Mouse (Mus musculus): ENCODE data around the gene Nell1. TPM values are rescaled to one million over a fixed set of nuclear protein-coding genes. Genes with fewer than 3 reads are reported as not detected.

The Nell1 gene
- polyA plus RNA-seq, 1 experiment: 0.72 TPM

DNA sequence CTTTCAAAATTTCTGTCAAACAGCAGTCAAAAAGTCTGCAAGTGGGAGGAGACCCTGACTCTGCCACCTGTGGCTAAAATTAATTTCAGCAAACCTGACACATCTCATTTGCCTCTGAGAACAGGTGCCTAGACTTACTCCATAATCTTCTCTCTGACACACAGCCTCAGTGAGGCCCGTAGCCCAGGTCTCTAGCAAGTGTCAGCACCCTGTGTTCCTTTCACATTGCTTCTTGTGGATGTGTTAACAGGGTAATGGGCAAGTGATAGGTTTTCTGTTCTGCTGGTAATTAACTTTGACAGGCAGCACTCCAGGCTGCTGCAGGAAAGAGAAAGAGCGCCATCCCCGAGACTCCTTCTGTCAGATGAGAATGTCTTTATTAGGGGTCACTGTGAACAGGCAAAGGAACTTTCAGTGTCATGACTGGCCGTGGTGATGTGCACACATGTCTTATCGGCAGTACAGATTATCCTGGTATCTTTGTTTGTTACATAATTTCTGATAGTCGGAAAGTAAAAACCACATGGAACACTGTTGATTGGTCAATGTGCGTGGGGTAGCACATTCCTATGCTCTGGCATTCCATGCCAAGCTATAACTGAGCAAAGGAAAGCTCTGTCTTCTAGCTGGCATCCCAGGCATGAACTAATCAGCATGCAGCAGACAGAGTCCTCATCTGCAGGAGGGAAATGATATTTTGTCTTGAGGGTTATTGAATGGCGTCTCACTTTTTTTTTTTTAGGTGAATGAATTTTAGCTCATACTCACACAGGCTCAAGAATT is 614.2 kb downstream of the Nell1 start:
- no peaks in the 10 kb centered on the region for H3K4me1 ChIP-seq (ENCODE audit: control insufficient read depth, insufficient read depth, low read length)
- H3K4me3 ChIP-seq (ENCODE audit: insufficient read depth, low read length): no peak overlapping the region
- TF ChIP-seq CTCF (IDR thresholded peaks at IDR 0.05; ENCODE audit: borderline replicate concordance, insufficient read depth, low read length) (no peak), POLR2A (IDR thresholded peaks at IDR 0.05; ENCODE audit: low read depth, low read length) (no peak)
- H3K27ac ChIP-seq (ENCODE audit: insufficient read depth, low read length): no peak overlapping the region

DNA sequence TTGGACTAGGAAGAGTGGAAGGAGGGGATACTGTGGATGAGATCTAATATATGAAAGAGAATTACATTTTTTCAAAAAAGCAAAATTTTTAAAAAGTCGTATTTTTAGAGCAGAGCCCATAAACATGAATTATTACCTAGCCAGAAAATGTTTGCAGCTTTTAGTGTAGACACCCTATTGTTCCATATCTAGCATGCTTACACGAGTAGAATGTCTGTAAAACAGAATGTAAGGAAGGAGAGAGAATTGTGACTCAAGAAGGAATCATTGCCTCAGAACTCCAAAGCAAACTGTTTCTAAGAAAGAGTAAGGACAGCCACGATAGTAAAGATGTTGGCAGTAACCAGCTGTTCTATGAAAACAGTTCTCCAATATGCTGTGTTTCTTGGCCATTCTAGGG is 624.2 kb downstream of the Nell1 start, which contains the start of gene 4933405O20Rik:
4933405O20Rik (plus strand) TSS at position 301 of the 400 bp plus-strand sequence.
- TF ChIP-seq CTCF (IDR thresholded peaks at IDR 0.05; ENCODE audit: borderline replicate concordance, insufficient read depth, low read length): no peak
- TF ChIP-seq POLR2A (IDR thresholded peaks at IDR 0.05; ENCODE audit: low read depth, low read length): no peak
- Histone ChIP-seq H3K4me1 (ENCODE audit: control insufficient read depth, insufficient read depth, low read length) (peaks cover 2% of the 10 kb centered on the region; the same call in 1 of the 2 replicates), H3K4me3 (ENCODE audit: insufficient read depth, low read length) (no peak within 1 kb of the TSS), H3K27ac (ENCODE audit: insufficient read depth, low read length) (no peak within 1 kb of the TSS)

DNA sequence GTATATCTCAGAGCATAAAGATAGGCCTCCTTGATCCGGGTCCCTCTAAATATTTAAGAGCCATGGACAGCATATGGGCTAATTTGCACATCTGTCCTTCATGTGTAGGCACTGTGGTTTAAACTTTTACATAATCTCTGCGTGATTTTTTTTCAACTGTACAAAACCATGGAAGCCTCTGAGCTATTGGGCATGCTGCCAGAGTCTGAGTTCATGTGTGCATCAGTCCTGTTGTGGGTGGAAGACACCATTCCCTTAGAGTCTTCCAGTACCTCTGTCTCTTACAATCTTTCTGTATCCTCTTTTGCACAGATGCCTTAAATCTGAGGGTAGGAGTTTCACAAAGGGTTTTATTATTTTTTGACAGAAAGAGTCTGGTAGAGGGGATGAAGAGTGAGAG is 639.4 kb downstream of the Nell1 start:
- H3K4me1 ChIP-seq (ENCODE audit: control insufficient read depth, insufficient read depth, low read length): no peaks in the 10 kb centered on the region; the same call in 1 of the 2 replicates
- TF ChIP-seq CTCF (IDR thresholded peaks at IDR 0.05; ENCODE audit: borderline replicate concordance, insufficient read depth, low read length) (no peak), POLR2A (IDR thresholded peaks at IDR 0.05; ENCODE audit: low read depth, low read length) (no peak)

DNA sequence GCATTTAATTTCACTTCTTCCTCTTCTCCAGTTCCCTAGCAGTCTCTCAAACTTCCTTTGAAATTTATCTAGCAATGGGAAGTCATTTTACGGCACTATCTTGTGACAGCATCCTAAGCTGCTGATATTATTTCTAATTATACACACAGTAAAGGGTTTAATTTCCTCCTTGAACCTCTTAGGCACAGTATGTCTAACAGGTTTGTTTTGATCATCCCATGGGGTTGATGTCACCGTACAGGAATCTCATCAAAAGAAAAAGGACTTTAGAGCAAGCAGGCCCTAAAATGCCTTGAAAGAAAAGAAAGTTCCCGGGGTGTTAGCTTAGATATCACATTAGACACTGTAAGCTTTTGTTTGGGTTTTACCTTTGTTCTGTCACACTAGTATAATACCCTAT is 654.5 kb downstream of the Nell1 start:
- Histone ChIP-seq H3K4me1 (ENCODE audit: control insufficient read depth, insufficient read depth, low read length) (no peaks in the 10 kb centered on the region), H3K4me3 (ENCODE audit: insufficient read depth, low read length) (no peak overlapping the region), H3K27ac (ENCODE audit: insufficient read depth, low read length) (no peak overlapping the region)
- TF ChIP-seq POLR2A (IDR thresholded peaks at IDR 0.05; ENCODE audit: low read depth, low read length) (no peak), CTCF (IDR thresholded peaks at IDR 0.05; ENCODE audit: borderline replicate concordance, insufficient read depth, low read length) (no peak)

More for the DNA sequence above, 639.4 kb downstream of the Nell1 start:
- no peak overlapping the region for H3K27ac ChIP-seq (ENCODE audit: insufficient read depth, low read length)
- H3K4me3 ChIP-seq (ENCODE audit: insufficient read depth, low read length): no peak overlapping the region

DNA sequence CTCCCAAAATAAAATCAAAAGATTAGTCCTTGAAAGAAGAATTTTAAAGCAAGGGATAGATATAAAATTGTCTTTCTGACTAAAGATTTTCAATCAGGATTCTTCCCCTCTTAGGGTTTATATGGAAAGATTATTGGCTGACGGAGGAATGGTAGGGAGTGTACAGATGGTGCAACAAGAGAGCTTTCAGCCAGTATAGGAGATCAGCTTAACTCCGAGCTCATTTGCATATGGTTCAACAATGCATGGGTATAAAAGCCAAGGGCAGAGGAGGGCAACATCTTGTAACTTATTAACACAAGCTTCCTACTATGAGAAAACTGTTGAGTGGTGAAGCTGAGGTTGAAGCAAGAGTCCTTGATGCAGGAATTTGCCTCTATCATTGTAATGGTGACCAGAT is 658.5 kb downstream of the Nell1 start:
- H3K4me3 ChIP-seq (ENCODE audit: insufficient read depth, low read length): no peak overlapping the region
- TF ChIP-seq CTCF (IDR thresholded peaks at IDR 0.05; ENCODE audit: borderline replicate concordance, insufficient read depth, low read length): no peak
- TF ChIP-seq POLR2A (IDR thresholded peaks at IDR 0.05; ENCODE audit: low read depth, low read length): no peak
- no peak overlapping the region for H3K27ac ChIP-seq (ENCODE audit: insufficient read depth, low read length)
- H3K4me1 ChIP-seq (ENCODE audit: control insufficient read depth, insufficient read depth, low read length): no peaks in the 10 kb centered on the region

DNA sequence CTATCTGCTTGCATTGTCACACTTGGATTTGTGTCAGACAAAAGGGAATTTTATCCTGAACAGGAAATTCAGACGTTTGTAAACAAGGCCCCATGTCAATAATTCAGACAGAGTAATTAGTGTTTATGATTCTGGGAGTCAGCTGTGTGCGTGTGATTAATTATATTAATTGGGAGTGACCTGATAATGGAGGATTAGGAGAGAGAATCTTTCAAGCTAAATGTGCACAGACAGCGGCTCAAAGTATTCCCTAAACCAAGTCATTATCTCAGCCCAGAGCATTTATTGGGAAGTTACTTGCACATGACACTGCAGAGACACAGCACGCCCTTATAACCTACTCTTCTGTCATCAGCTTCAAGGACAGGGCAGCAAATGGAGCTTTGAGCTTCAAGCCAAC is 697.6 kb downstream of the Nell1 start:
- no peak for TF ChIP-seq CTCF (IDR thresholded peaks at IDR 0.05; ENCODE audit: borderline replicate concordance, insufficient read depth, low read length)
- TF ChIP-seq POLR2A (IDR thresholded peaks at IDR 0.05; ENCODE audit: low read depth, low read length): no peak
- no peak overlapping the region for H3K4me3 ChIP-seq (ENCODE audit: insufficient read depth, low read length)
- H3K4me1 ChIP-seq (ENCODE audit: control insufficient read depth, insufficient read depth, low read length): no peaks in the 10 kb centered on the region
- no peak overlapping the region for H3K27ac ChIP-seq (ENCODE audit: insufficient read depth, low read length)

DNA sequence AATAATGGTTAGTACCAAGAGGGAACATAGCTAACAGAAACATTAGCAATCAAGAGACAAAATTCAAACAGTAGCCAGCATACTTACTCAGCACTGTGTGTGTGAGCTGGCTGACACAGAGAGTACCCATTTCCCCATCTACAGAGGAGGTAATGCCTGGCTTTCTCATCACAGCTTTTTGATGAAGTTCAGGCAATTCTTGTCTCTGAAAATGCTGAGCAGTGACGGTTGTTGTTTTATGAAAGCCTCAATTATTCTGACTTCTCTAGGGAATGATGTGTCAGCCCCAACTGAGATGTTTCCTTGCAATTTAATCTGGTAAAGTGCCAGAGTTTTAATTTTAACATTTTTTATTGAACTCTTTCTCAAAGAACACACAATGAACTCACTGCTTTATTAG is 700.8 kb downstream of the Nell1 start:
- H3K4me3 ChIP-seq (ENCODE audit: insufficient read depth, low read length): no peak overlapping the region
- TF ChIP-seq POLR2A (IDR thresholded peaks at IDR 0.05; ENCODE audit: low read depth, low read length): no peak
- no peak for TF ChIP-seq CTCF (IDR thresholded peaks at IDR 0.05; ENCODE audit: borderline replicate concordance, insufficient read depth, low read length)
- H3K4me1 ChIP-seq (ENCODE audit: control insufficient read depth, insufficient read depth, low read length): no peaks in the 10 kb centered on the region
- no peak overlapping the region for H3K27ac ChIP-seq (ENCODE audit: insufficient read depth, low read length)

DNA sequence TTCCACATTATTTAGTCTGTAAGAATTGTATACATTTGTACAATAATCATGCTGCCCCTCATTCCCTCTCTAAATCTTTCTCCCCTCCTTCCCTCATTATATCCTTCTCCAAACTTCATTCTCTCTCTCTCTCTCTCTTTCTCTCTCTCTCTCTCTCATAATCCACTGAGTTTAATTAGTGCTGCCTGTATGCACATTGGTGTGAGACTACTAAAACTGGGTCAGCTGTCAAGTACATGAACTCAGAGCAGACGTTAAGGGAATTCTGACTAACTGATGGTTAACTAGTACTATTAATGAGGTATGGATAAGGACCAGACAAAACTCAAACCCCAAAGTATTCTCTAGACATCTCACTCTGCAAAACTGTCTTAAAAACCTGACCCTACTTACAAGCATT is 702.8 kb downstream of the Nell1 start:
- TF ChIP-seq CTCF (IDR thresholded peaks at IDR 0.05; ENCODE audit: borderline replicate concordance, insufficient read depth, low read length) (no peak), POLR2A (IDR thresholded peaks at IDR 0.05; ENCODE audit: low read depth, low read length) (no peak)
- H3K27ac ChIP-seq (ENCODE audit: insufficient read depth, low read length): no peak overlapping the region
- H3K4me1 ChIP-seq (ENCODE audit: control insufficient read depth, insufficient read depth, low read length): no peaks in the 10 kb centered on the region
- no peak overlapping the region for H3K4me3 ChIP-seq (ENCODE audit: insufficient read depth, low read length)

DNA sequence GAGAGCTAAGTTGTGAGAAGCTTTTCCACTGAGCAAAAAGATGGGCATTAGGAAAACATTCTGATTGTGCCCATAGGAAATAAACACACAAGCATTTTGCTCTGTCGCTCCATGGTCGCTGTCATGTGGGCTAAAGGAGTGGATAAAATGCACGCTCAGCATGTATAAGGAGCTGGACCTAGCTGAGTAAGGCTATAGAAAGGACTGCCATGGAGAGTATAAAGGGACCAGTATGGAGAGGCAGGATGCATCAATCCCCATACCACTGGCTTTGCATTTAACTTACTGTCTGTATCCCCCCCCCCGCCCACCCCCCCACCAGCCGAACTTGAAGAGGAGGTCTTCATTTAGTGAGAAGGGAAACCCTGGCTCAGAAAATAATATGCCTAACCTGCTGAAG is 711.7 kb downstream of the Nell1 start:
- TF ChIP-seq CTCF (IDR thresholded peaks at IDR 0.05; ENCODE audit: borderline replicate concordance, insufficient read depth, low read length) (no peak), POLR2A (IDR thresholded peaks at IDR 0.05; ENCODE audit: low read depth, low read length) (no peak)
- H3K4me3 ChIP-seq (ENCODE audit: insufficient read depth, low read length): no peak overlapping the region
- no peaks in the 10 kb centered on the region for H3K4me1 ChIP-seq (ENCODE audit: control insufficient read depth, insufficient read depth, low read length)
- no peak overlapping the region for H3K27ac ChIP-seq (ENCODE audit: insufficient read depth, low read length)

DNA sequence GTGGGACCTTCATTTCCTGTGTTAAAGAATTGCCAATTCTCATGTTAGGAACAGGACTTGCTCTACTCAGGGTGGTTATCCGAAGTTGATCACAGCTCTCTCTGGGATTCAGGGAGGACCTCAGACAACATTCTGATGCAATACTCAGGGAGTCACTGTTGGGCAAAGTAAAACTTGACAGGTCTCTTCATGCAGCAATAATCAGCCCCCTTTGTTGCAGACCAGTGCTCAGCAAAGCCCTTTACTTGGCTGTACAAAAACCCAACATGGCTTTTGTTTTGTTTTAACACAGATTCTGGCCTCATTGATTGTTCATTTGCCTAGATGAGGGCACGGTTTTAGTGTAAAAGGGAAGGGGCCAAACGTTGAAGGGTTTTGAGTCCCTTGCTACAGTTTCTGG is 750.5 kb downstream of the Nell1 start:
- Histone ChIP-seq H3K4me3 (ENCODE audit: insufficient read depth, low read length) (no peak overlapping the region), H3K27ac (ENCODE audit: insufficient read depth, low read length) (no peak overlapping the region), H3K4me1 (ENCODE audit: control insufficient read depth, insufficient read depth, low read length) (no peaks in the 10 kb centered on the region)
- TF ChIP-seq CTCF (IDR thresholded peaks at IDR 0.05; ENCODE audit: borderline replicate concordance, insufficient read depth, low read length): no peak
- no peak for TF ChIP-seq POLR2A (IDR thresholded peaks at IDR 0.05; ENCODE audit: low read depth, low read length)
